Mouse (Mus musculus): ENCODE results near the gene Slc6a3. TPM values are rescaled to one million over a fixed set of nuclear protein-coding genes. Genes with fewer than 3 reads are reported as not detected.
A peak's percentile ranks its signal among the peaks of the same experiment; 100 is the strongest.

Slc6a3 gene
- total RNA-seq, 1 experiment from 2014 or later, result not detected

GRCm38 (mm10) chr13:73575051-73575450 is 38.5 kb downstream of the Slc6a3 start:
- ATAC-seq (ENCODE audit: extremely low read depth, insufficient number of reproducible peaks, low FRiP score, poor library complexity, severe bottlenecking), result no peak

DNA sequence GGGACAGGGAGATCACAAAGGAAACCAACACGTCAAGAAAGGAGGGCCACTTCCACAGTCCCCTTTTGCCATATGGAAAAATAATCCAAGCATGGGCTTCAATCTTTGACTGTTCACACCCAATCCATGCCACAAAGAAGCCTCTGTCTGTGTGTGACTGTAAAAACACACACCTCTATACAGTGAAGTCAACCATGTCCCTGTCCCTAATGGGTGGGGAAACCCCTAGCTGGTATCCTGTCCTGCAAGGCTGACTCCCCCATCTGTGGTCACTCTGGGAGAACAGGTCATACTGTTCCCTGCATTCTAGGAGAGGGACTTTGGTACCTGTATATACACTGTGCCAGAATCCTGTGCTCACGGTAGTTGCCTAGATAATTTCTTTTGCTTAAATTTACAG is 40.7 kb downstream of the Slc6a3 start:
- ATAC-seq (ENCODE audit: extremely low read depth, insufficient number of reproducible peaks, low FRiP score, poor library complexity, severe bottlenecking), result no peak

GRCm38 (mm10) chr13:73591488-73591887 is 54.9 kb downstream of the Slc6a3 start:
- ATAC-seq (ENCODE audit: extremely low read depth, insufficient number of reproducible peaks, low FRiP score, poor library complexity, severe bottlenecking), result peak; percentile 42; the same call in 1 of the 2 replicates

DNA sequence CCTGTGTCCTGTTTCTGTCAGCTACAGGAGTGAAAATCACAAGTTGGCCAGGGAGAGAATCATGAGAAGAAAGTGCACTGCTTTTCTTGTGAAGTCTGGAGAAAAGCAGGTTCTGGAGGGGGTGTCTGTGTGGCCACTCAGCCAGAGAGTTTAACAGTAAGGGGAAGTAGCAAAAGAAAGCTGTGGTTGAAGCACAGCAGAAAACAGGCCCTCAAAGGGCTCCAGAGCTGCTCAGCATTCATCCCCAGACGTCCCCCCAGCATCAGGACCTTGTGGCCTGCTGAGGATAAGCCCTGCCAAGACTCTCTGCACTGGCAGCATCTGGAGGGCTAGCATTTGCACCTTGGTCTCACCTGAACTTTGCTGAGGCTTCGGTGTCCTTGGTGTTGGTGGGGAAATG is 56.0 kb downstream of the Slc6a3 start:
- ATAC-seq (ENCODE audit: extremely low read depth, insufficient number of reproducible peaks, low FRiP score, poor library complexity, severe bottlenecking), result no peak

DNA sequence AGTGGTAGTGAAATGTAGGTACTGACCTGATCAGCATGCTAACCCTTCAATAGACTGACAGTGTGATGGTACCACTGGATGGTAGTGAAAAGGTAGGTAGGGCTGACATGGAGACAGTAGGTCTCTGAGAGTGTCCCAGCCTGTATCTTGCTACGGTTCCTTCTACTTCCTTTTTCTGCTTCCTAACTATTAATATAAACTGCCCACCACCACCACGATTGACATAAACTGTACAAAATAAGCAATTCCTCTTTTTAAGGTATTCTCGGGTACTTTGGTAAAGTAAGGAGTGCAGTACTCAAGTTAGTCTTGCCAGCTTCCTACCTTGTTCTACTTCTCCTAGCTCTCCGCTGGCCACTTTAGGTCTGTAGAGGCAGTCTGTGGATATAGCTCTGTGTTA is 59.7 kb downstream of the Slc6a3 start:
- ATAC-seq (ENCODE audit: extremely low read depth, insufficient number of reproducible peaks, low FRiP score, poor library complexity, severe bottlenecking), result no peak

- ATAC-seq (ENCODE audit: extremely low read depth, insufficient number of reproducible peaks, low FRiP score, poor library complexity, severe bottlenecking), result no peak
Measured at GRCm38 (mm10) chr13:73600217-73600616, 63.7 kb downstream of the Slc6a3 start.

DNA sequence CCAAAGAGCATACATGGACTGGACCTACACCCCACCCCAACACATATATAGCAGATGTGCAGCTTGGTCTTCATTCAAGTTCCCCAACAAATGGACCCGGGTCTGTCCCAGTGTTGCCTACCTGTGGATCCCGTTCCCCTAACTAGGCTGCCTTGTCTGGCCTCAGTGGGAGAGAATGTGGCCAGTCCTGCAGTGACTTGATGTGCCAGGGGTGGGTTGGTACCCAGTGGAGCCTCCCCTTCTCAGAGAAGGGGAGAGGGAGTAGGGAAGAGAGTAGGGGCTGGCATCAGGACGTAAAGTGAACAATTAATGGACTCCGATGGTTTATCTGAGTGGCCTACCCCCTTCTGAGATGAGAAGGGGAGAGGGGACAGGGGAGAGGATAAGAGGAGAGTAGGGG is 66.5 kb downstream of the Slc6a3 start:
- ATAC-seq (ENCODE audit: extremely low read depth, insufficient number of reproducible peaks, low FRiP score, poor library complexity, severe bottlenecking), result no peak

- ATAC-seq (ENCODE audit: extremely low read depth, insufficient number of reproducible peaks, low FRiP score, poor library complexity, severe bottlenecking), result peak; percentile 91
Measured at GRCm38 (mm10) chr13:73603522-73604155, 67.1 kb downstream of the Slc6a3 start, which contains the start of gene Clptm1l. Gene Clptm1l (plus strand): TSS chr13:73604006.

- ATAC-seq (ENCODE audit: extremely low read depth, insufficient number of reproducible peaks, low FRiP score, poor library complexity, severe bottlenecking), result 0 out of 2 replicates have a peak, but pooled peaks have one; percentile 14
Measured at GRCm38 (mm10) chr13:73604156-73604957, 67.8 kb downstream of the Slc6a3 start.

GRCm38 (mm10) chr13:73618406-73618805 is 81.9 kb downstream of the Slc6a3 start:
- no peak for ATAC-seq (ENCODE audit: extremely low read depth, insufficient number of reproducible peaks, low FRiP score, poor library complexity, severe bottlenecking)

- no peak for ATAC-seq (ENCODE audit: extremely low read depth, insufficient number of reproducible peaks, low FRiP score, poor library complexity, severe bottlenecking)
Measured at GRCm38 (mm10) chr13:73620637-73621036, 84.1 kb downstream of the Slc6a3 start.

GRCm38 (mm10) chr13:73626410-73626744 is 89.8 kb downstream of the Slc6a3 start:
- ATAC-seq (ENCODE audit: extremely low read depth, insufficient number of reproducible peaks, low FRiP score, poor library complexity, severe bottlenecking), result no peak

DNA sequence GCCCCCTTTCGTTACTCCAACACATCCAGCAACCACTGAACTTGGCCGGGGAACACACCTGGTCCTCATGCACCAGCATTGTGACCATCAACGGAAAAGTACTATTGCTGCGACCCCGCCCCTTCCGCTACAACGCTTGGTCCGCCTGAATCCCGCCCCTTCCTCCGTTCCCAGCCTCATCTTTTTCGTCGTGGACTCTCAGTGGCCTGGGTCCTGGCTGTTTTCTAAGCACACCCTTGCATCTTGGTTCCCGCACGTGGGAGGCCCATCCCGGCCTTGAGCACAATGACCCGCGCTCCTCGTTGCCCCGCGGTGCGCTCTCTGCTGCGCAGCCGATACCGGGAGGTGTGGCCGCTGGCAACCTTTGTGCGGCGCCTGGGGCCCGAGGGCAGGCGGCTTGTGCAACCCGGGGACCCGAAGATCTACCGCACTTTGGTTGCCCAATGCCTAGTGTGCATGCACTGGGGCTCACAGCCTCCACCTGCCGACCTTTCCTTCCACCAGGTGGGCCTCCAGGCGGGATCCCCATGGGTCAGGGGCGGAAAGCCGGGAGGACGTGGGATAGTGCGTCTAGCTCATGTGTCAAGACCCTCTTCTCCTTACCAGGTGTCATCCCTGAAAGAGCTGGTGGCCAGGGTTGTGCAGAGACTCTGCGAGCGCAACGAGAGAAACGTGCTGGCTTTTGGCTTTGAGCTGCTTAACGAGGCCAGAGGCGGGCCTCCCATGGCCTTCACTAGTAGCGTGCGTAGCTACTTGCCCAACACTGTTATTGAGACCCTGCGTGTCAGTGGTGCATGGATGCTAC is 90.4 kb downstream of the Slc6a3 start, which contains the start of gene Tert:
Tert (plus strand) TSS at position 167 of the 805 bp plus-strand sequence.
- peak; percentile 60 for ATAC-seq (ENCODE audit: extremely low read depth, insufficient number of reproducible peaks, low FRiP score, poor library complexity, severe bottlenecking)

Other genes starting within 250 kb of the Slc6a3 start
- gene Mrpl36, start 208.2 kb upstream of the Slc6a3 start, total RNA-seq (2017), result 9.0 and 15.6 TPM in 2 replicates
- 23.0 and 28.1 TPM in 2 replicates for gene Ndufs6, start 208.2 kb upstream of the Slc6a3 start, total RNA-seq (2017)
- 55.7 and 62.5 TPM in 2 replicates for gene Lpcat1, start 69.5 kb upstream of the Slc6a3 start, total RNA-seq (2017)
- 80.4 and 85.6 TPM in 2 replicates for gene Clptm1l, start 67.3 kb downstream of the Slc6a3 start, total RNA-seq (2017)
- gene Tert, start 90.2 kb downstream of the Slc6a3 start, total RNA-seq (2017), result 0.86 and 2.3 TPM in 2 replicates
- gene Slc6a18, start 141.3 kb downstream of the Slc6a3 start, total RNA-seq (2017), result not detected in 2 replicates
- 3.1 and 3.3 TPM in 2 replicates for gene Slc6a19, start 168.1 kb downstream of the Slc6a3 start, total RNA-seq (2017)
- gene Slc12a7, start 196.3 kb downstream of the Slc6a3 start, total RNA-seq (2017), result 29.8 and 46.2 TPM in 2 replicates